Mouse (Mus musculus) midbrain, embryonic 10.5 days (tissue): Measurements from ENCODE around the gene Mpped2. TPM values are rescaled to one million over a fixed set of nuclear protein-coding genes. Genes with fewer than 3 reads are reported as not detected.

ENCODE experiments used
- DNase-seq: peaks from one replicate; pipeline ENCODE4 v3.0.0-alpha.2; 2017; ENCODE audit warnings: low spot score
- H3K27ac ChIP-seq: fragments of 300-500 bp; sonication (generic); replicated peaks from 2 replicates; pipeline ENCODE4 v1.5.1; 2016; ENCODE audit warnings: mild to moderate bottlenecking
- H3K27me3 ChIP-seq: fragments of 300-500 bp; sonication (generic); 2 replicates; pipeline ENCODE4 v1.6.1; 2016; ENCODE audit warnings: low read depth, mild to moderate bottlenecking; ENCODE audit not compliant: poor library complexity, severe bottlenecking
- H3K36me3 ChIP-seq: fragments of 300-500 bp; sonication (generic); 2 replicates; pipeline ENCODE4 v1.6.1; 2016; ENCODE audit warnings: mild to moderate bottlenecking, moderate library complexity
- H3K4me1 ChIP-seq: fragments of 300-500 bp; sonication (generic); 2 replicates; pipeline ENCODE4 v1.6.1; 2016
- H3K4me3 ChIP-seq: fragments of 300-500 bp; sonication (generic); 2 replicates; pipeline ENCODE4 v1.5.1; 2016; ENCODE audit warnings: mild to moderate bottlenecking, moderate library complexity
- H3K9me3 ChIP-seq: fragments of 300-500 bp; sonication (generic); replicated peaks from 2 replicates; pipeline ENCODE4 v1.6.1; 2016; ENCODE audit warnings: mild to moderate bottlenecking
- WGBS: fragments of 180-500 bp; shearing (Covaris S2); methylation state at CpG from one replicate; pipeline ENCODE4 v1.1.7; 2016; 5-methylcytosine and 5-hydroxymethylcytosine counted together
- polyA plus RNA-seq: library from polyadenylated mRNA; unstranded; fragments of >200 nt; fragmentation: Nextera tagmentation; extraction: Ambion mirVana; gene quantifications from 2 replicates; pipeline ENCODE4 v1.2.1, GENCODE M21; 2016

Gene Mpped2
- polyA plus RNA-seq, 1 experiment from 2014 or later: 29.8 TPM

DNA sequence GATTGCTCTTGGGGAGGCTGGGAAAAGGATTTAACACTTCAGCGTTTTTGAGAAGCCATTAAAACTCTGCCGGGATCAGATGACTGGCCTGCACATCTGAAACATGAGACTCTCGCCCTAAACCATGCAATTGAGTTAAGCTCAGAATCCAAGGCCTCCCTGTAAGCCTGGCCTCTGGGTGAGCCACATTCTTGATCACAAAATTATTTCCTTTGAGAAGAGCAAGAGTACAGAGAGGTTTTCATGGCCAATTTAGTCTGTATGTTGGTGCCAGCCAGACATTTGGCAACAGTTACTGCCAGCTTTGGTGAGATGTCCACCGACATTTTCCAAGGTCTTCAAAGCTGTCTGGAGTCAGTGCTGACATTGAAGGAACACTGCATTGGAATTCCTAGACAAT, 20.1 kb downstream of the Mpped2 start:
- peaks cover 46% of the 10 kb centered on the region for H3K4me1 ChIP-seq
- H3K36me3 ChIP-seq: no peaks in the 10 kb centered on the region
- no peak for DNase-seq
- no peak overlapping the region for H3K4me3 ChIP-seq
- no peaks in the 10 kb centered on the region for H3K9me3 ChIP-seq
- 39% methylated on average over 4 of the region's 4 CpGs for WGBS
- H3K27me3 ChIP-seq: no peaks in the 10 kb centered on the region
- no peak overlapping the region for H3K27ac ChIP-seq

DNA sequence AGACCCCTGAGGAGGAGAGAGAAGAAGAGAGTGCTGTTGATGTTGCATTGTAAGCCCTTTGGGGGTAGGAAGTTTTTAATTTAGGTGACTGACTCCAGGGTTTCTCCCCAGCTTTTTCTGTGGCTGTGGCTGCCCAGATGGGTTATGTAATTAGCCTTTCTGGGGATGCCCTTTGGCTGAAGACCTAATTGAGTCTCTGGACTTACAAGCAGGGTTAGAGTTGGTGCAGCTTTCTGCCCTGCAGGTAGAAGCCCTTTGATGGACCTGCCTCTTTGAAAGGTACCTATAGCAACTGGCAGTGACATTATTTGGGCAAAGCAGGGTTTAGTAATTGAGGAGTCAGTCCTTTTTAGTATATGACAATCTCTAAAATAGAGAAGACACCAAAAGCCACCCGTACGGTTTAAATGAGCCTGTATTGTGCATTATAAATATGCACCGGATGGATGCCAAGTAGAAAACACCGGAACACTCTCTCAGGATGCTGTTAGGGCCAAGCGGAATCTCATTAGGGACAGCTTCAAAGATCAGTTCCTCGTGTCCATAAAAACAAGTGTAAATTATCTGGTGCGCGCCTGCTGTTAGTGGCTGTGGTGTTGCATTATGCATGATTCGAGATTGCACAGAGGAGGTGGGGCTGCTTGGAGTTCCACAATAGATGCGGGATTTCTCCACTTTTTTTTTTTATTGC, 22.8 kb downstream of the Mpped2 start:
- Histone ChIP-seq H3K36me3 (no peaks in the 10 kb centered on the region), H3K4me1 (peaks cover 39% of the 10 kb centered on the region), H3K27ac (no peak overlapping the region), H3K4me3 (no peak overlapping the region), H3K9me3 (no peaks in the 10 kb centered on the region), H3K27me3 (no peaks in the 10 kb centered on the region)
- 80% methylated on average over 10 of the region's 10 CpGs for WGBS
- DNase-seq: no peak

DNA sequence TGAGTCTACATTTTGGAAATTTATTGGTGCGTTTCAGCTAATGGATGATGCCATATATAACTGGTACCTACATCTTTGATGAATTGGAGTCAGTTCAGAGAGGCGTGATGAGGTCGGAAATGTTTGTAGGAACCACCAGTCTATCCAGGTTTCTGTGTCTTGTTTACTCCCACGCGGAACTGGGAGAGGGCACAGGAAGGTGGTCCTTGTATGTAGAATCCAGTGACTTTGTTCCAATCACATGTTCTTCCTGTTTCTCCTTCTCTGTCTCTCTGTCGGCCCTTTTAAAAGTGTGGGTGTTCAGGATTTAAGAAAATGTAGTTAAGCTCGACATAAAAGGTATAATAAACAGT, 23.3 kb downstream of the Mpped2 start:
- H3K4me3 ChIP-seq: no peak overlapping the region
- H3K27ac ChIP-seq: no peak overlapping the region
- no peak for DNase-seq
- H3K36me3 ChIP-seq: no peaks in the 10 kb centered on the region
- H3K27me3 ChIP-seq: no peaks in the 10 kb centered on the region
- no peaks in the 10 kb centered on the region for H3K9me3 ChIP-seq
- WGBS: 90% methylated on average over 7 of the region's 7 CpGs
- peaks cover 33% of the 10 kb centered on the region for H3K4me1 ChIP-seq

DNA sequence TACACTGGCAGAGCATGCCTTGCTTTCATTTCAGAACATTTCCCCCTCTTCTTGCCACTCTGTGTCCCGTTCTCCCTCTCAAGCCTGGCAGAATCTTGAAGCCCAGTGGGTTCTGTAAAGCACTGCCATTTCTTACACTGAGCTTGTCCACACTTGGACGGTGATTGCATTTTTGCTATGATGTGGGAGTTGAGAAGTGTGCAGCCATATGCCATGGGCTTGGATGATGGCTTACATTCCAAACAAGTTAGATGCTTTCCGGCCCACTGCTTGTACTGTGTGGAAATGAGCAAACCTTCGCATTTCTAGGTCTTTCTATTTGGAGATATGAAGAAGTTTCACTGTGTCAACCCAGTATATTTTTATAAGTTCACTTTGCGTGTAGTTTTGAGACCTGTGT, 25.8 kb downstream of the Mpped2 start:
- Histone ChIP-seq H3K27ac (no peak overlapping the region), H3K4me1 (peaks cover 25% of the 10 kb centered on the region), H3K36me3 (no peaks in the 10 kb centered on the region), H3K27me3 (no peaks in the 10 kb centered on the region), H3K9me3 (no peaks in the 10 kb centered on the region), H3K4me3 (no peak overlapping the region)
- WGBS: 94% methylated on average over 5 of the region's 5 CpGs
- DNase-seq: no peak

DNA sequence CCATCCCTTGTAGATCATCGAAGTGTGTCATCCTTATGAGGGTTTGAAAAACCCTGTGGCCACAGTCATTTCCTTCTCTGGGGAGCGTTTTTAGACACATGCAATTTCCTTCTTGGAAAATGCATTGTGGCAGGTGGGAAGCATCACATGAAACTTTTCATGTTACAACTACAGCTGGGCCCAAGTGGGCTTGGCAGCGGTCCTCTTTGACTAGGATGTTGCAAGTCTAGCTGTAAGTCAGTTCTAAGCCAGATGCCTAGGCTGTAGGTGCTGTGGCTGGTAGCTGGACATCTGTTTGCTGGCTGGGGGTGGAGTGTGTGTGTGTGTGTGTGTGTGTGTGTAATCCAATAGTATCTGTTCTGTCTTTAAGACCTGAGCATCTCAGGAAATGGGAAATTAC, 26.4 kb downstream of the Mpped2 start:
- no peak overlapping the region for H3K27ac ChIP-seq

DNA sequence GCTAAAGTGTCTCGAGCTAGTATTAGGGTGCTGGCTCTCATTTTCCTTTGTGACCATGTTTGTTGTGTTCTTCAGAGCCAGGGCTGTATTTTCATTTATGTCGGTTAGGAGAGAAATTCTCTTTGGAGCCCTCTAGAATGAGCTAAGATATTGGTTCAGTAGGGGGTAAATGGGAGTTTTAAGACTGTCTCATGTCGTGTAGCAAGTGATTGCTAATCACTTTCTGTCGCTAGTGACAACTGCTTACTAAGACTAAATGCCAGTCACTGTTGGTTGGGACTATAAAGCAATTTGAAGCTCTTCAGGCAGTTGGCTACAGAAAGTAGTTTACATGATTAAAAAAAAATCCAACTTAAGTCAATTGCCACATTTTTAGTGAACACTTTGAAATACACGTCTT, 27.6 kb downstream of the Mpped2 start:
- WGBS: 50% methylated on average over 5 of the region's 5 CpGs
- H3K27ac ChIP-seq: no peak overlapping the region
- no peaks in the 10 kb centered on the region for H3K9me3 ChIP-seq
- no peaks in the 10 kb centered on the region for H3K27me3 ChIP-seq
- peaks cover 22% of the 10 kb centered on the region for H3K4me1 ChIP-seq
- no peak overlapping the region for H3K4me3 ChIP-seq
- H3K36me3 ChIP-seq: peaks cover 7% of the 10 kb centered on the region
- no peak for DNase-seq

More for the DNA sequence above, 26.4 kb downstream of the Mpped2 start:
- no peak for DNase-seq
- Histone ChIP-seq H3K4me1 (peaks cover 25% of the 10 kb centered on the region), H3K9me3 (no peaks in the 10 kb centered on the region), H3K36me3 (no peaks in the 10 kb centered on the region), H3K4me3 (no peak overlapping the region), H3K27me3 (no peaks in the 10 kb centered on the region)
- WGBS: 93% methylated on average over 3 of the region's 3 CpGs

DNA sequence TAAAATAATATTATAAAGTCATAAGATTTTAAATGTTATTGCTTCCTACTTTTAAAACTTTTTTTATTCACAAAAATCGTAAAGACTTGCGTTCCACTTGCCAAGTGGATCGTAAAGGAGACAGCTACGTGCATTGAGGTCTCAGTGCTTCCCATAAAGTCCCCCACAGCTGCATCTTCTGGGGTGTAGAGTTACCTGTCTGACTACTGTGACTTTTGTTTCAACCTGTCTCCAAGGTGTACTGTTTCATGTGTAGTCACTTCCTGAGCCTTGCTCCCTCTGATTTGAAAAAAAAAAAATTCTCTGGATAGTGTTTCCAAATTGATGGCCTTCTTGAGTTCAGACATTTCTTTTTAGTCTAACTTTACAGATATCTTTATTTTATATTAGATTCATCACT, 29.0 kb downstream of the Mpped2 start:
- 87% methylated on average over 4 of the region's 4 CpGs for WGBS
- no peak overlapping the region for H3K27ac ChIP-seq
- no peaks in the 10 kb centered on the region for H3K9me3 ChIP-seq
- DNase-seq: no peak
- peaks cover 13% of the 10 kb centered on the region for H3K4me1 ChIP-seq
- H3K36me3 ChIP-seq: peaks cover 13% of the 10 kb centered on the region
- H3K4me3 ChIP-seq: no peak overlapping the region
- H3K27me3 ChIP-seq: no peaks in the 10 kb centered on the region

DNA sequence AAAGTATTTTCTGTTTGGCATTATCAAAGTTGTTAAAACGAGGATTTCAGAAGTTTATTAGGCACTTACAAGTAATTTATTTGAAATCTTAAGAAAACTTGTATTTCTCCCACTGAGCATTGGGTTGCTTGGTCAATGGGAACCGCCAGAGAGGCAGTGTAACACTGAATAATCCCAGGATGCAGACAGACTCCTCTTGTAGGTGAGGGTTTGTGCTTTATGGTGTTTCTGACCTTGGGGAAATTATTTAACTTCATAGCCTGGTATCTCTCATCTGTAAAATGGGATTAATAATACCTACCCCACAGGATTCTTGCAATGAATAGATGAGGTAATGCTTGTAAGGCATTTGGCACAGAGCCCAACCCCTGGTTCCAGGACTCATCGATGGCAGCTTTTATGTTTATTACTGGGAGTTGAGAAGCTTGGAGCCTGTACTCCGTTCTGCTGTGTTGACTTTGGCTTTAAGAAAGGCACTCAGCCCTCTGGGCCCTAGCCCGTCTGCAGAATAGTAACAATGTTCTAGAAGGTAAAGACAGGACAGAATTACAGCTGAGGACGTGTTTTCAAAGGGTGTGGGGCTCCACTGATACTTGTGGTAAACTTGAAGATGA, 37.0 kb downstream of the Mpped2 start:
- H3K4me1 ChIP-seq: peaks cover 36% of the 10 kb centered on the region
- no peaks in the 10 kb centered on the region for H3K27me3 ChIP-seq
- H3K9me3 ChIP-seq: no peaks in the 10 kb centered on the region
- 77% methylated on average over 6 of the region's 6 CpGs for WGBS
- no peak overlapping the region for H3K27ac ChIP-seq
- H3K36me3 ChIP-seq: peaks cover 12% of the 10 kb centered on the region
- no peak overlapping the region for H3K4me3 ChIP-seq
- DNase-seq: no peak

DNA sequence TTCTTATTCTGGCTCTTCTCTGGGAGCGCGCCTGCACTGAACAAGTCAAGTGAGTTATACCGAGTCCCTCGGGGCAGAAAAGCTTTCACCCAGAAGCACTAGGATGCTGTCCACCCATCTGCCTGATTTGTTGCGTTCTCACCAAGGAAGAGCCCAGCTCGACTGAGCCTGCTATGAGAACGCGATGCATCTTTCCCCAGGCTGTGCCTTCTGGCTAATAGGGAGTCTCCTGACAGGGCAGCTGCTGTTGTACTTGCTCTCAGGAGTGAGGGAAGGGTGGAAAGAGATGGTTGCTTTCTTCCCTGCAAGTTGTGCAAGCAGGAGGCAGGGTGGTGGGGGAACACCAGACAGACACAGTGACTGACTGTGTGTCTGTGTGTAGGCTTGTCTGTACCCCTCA, 37.5 kb downstream of the Mpped2 start:
- WGBS: 90% methylated on average over 8 of the region's 8 CpGs
- H3K27me3 ChIP-seq: no peaks in the 10 kb centered on the region
- peaks cover 6% of the 10 kb centered on the region for H3K36me3 ChIP-seq
- H3K27ac ChIP-seq: no peak overlapping the region
- peaks cover 39% of the 10 kb centered on the region for H3K4me1 ChIP-seq
- no peak for DNase-seq
- no peak overlapping the region for H3K4me3 ChIP-seq
- no peaks in the 10 kb centered on the region for H3K9me3 ChIP-seq

DNA sequence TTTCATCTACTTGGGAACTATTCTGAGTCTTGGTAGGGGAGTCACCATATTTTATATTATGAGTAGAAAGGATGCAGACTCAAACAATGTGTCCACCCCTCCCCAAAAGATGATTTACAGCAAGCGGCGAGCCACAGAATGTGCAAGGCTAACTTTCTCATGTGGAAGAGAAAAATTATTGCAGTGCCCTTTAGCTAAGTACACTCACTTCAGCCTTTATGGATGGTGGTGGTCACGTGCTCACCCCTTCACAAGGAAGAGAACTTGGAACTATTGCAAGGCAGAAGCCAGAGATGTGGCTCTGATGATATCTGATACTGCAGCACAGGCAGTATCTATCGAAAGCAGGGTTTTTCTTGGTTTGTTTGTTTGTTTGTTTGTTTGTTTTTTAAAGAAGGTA, 38.4 kb downstream of the Mpped2 start:
- no peaks in the 10 kb centered on the region; the same call in 1 of the 2 replicates for H3K36me3 ChIP-seq
- no peak for DNase-seq
- no peaks in the 10 kb centered on the region for H3K9me3 ChIP-seq
- H3K4me1 ChIP-seq: peaks cover 46% of the 10 kb centered on the region
- H3K27ac ChIP-seq: no peak overlapping the region
- WGBS: 91% methylated on average over 4 of the region's 4 CpGs
- H3K4me3 ChIP-seq: no peak overlapping the region
- H3K27me3 ChIP-seq: no peaks in the 10 kb centered on the region

DNA sequence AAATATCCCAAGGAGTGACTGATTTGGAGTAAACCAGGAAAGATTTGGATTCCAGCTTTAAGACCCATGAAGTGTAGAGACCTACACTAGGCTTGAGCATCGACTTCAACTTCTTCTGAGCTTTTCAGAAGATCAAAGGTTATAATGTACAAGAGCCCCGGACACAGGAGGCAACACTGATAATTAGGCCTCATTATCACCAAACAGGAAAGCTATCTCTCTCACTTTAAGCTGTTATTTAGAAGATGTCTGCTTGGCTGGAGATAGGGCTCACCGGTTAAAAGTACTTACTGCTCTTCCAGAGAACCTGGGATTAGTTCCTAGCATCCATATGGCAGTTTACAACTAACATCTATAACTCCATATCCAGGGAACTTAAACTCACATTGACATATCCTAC, 39.1 kb downstream of the Mpped2 start:
- no peak overlapping the region for H3K27ac ChIP-seq
- DNase-seq: no peak
- no peaks in the 10 kb centered on the region for H3K27me3 ChIP-seq
- H3K36me3 ChIP-seq: no peaks in the 10 kb centered on the region
- H3K4me1 ChIP-seq: peaks cover 46% of the 10 kb centered on the region
- H3K4me3 ChIP-seq: no peak overlapping the region
- H3K9me3 ChIP-seq: no peaks in the 10 kb centered on the region
- 76% methylated on average over 3 of the region's 3 CpGs for WGBS

DNA sequence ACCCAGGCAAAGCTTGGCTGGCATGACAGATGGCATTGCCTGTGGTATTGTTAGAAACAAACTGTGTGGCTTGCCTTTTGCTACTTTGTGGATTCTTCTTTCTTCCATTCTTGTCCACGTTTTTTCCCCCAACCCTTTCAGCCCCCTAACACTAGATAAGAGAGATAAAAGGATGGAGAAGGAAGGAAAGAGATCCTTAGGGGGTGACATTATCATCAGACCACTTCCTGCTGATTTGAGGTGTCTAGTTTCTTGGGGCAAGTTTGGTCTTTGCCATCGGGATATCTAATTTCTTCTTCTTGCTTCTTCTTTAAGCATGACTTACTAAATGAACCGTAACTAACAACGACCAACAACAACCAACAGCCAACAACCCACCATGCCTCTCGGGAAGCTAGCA, 40.3 kb downstream of the Mpped2 start:
- no peaks in the 10 kb centered on the region for H3K36me3 ChIP-seq
- no peak for DNase-seq
- H3K27me3 ChIP-seq: no peaks in the 10 kb centered on the region
- no peak overlapping the region for H3K4me3 ChIP-seq
- WGBS: 75% methylated on average over 5 of the region's 5 CpGs
- peaks cover 46% of the 10 kb centered on the region for H3K4me1 ChIP-seq
- no peak overlapping the region for H3K27ac ChIP-seq
- H3K9me3 ChIP-seq: no peaks in the 10 kb centered on the region

DNA sequence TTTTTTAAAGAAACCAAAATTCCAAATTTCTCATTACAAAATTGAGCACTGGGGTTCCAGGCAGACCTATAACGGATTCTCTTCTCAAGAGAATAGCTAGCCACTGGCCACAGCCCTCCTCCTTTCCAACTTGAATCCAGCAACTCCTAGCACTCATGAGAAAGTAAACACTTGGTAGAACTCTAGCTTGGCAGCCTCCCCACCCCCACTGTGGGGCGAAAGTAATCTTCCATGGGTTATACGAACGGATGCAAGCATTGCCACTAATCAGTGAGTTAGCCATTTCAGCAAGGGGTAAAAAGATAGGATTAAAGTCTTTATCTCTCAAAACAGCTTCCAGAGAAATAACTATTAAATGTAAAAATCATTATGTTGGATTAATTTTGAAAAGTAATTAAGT, 40.9 kb downstream of the Mpped2 start:
- Histone ChIP-seq H3K4me3 (no peak overlapping the region), H3K9me3 (no peaks in the 10 kb centered on the region), H3K27me3 (no peaks in the 10 kb centered on the region), H3K4me1 (peaks cover 46% of the 10 kb centered on the region), H3K27ac (no peak overlapping the region), H3K36me3 (0 out of 2 replicates have a peak, but pooled peaks cover 2% of the 10 kb centered on the region)
- WGBS: 52% methylated on average over 4 of the region's 4 CpGs
- DNase-seq: no peak
